Mouse (Mus musculus) heart, adult 2 months (tissue): ENCODE results near the gene Chl1.

ENCODE experiments used
- EP300 ChIP-seq: fragments of 200-500 bp; IDR thresholded peaks from 2 replicates; pipeline ENCODE4 v1.6.1; 2011; ENCODE audit warnings: low read depth, low read length, control low read depth; ENCODE audit not compliant: insufficient read depth
- POLR2A ChIP-seq: fragments of 200-500 bp; IDR thresholded peaks from 2 replicates; pipeline ENCODE4 v1.6.1; 2011; ENCODE audit warnings: mild to moderate bottlenecking, low read depth, low read length, control low read depth; ENCODE audit not compliant: insufficient read depth

DNA sequence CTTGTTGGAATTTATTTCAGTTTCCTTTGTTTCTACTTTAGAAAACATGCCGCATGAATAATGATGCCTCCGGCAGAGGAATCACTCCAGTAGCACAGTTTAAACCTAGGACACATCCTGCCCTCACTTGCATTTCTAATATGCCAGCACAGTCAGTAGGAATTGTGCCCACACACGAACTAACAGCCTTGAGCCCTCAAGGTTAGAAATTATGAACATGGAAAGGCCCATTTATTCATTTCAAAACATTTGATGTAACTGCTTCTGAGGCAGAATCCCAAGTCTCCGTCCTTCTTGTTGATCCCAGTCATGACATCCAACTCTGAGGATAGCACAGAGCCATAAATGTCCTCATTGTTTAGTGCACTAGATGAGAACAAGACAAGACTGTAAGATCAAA lies 790 bp upstream of the Chl1 start:
- TF ChIP-seq POLR2A (no peak), EP300 (no peak)
